Mouse (Mus musculus) midbrain, embryonic 11.5 days (tissue): Measurements from ENCODE around the gene Rere. TPM values are rescaled to one million over a fixed set of nuclear protein-coding genes. Genes with fewer than 3 reads are reported as not detected.
A peak's percentile ranks its signal among the peaks of the same experiment; 100 is the strongest.
"Not testable (repeated sequence)": the region's sequence is repeated elsewhere in the genome, so short reads cannot be mapped to it uniquely, and the experiment has no call there.

Experiments
- ATAC-seq: fragments of 200-750 bp; cut with Nextera tagmentation; 2 replicates; pipeline ENCODE4 v1.8.0; 2017; ENCODE audit warnings: moderate TSS enrichment, moderate library complexity; ENCODE audit not compliant: low FRiP score
- DNase-seq: peaks from one replicate; pipeline ENCODE4 v3.0.0; 2015; ENCODE audit warnings: low spot score; ENCODE audit errors: missing footprints
- H3K27ac ChIP-seq: fragments of 300-500 bp; sonication (generic); 2 replicates; pipeline ENCODE4 v1.5.1; 2014; ENCODE audit warnings: low read depth, low read length
- H3K27me3 ChIP-seq: fragments of 300-500 bp; sonication (generic); 2 replicates; pipeline ENCODE4 v1.6.1; 2014; ENCODE audit warnings: mild to moderate bottlenecking, low read length, moderate library complexity, mixed read lengths; ENCODE audit not compliant: control insufficient read depth, insufficient read depth
- H3K36me3 ChIP-seq: fragments of 300-500 bp; sonication (generic); 2 replicates; pipeline ENCODE4 v1.6.1; 2014; ENCODE audit warnings: mild to moderate bottlenecking, low read length, moderate library complexity, mixed read lengths; ENCODE audit not compliant: control insufficient read depth, insufficient read depth
- H3K4me1 ChIP-seq: fragments of 300-500 bp; sonication (generic); 2 replicates; pipeline ENCODE4 v1.6.1; 2014; ENCODE audit warnings: low read length; ENCODE audit not compliant: control insufficient read depth, insufficient read depth
- H3K4me2 ChIP-seq: fragments of 300-500 bp; sonication (generic); 2 replicates; pipeline ENCODE4 v1.6.1; 2014; ENCODE audit warnings: mild to moderate bottlenecking, moderate library complexity
- H3K4me3 ChIP-seq: fragments of 300-500 bp; sonication (generic); 2 replicates; pipeline ENCODE4 v1.5.1; 2014; ENCODE audit warnings: low read depth, low read length
- H3K9ac ChIP-seq: fragments of 300-500 bp; sonication (generic); 2 replicates; pipeline ENCODE4 v1.6.1; 2014; ENCODE audit warnings: low read length
- H3K9me3 ChIP-seq: fragments of 300-500 bp; sonication (generic); 2 replicates; pipeline ENCODE4 v1.6.1; 2016; ENCODE audit warnings: low read length; ENCODE audit not compliant: control insufficient read depth
- WGBS: fragments of 180-500 bp; shearing (Covaris S2); extraction: QIAGEN DNeasy Blood & Tissue Kit; methylation state at CpG from one replicate; pipeline ENCODE4 v1.1.7; 2014; 5-methylcytosine and 5-hydroxymethylcytosine counted together
- polyA plus RNA-seq: library from polyadenylated mRNA; unstranded; fragments of >200 nt; fragmentation: Nextera tagmentation; extraction: Ambion mirVana; gene quantifications from 2 replicates; pipeline ENCODE4 v1.2.1, GENCODE M21; 2014

The Rere gene
- polyA plus RNA-seq, 1 experiment from 2014 or later = 34.2 TPM

DNA sequence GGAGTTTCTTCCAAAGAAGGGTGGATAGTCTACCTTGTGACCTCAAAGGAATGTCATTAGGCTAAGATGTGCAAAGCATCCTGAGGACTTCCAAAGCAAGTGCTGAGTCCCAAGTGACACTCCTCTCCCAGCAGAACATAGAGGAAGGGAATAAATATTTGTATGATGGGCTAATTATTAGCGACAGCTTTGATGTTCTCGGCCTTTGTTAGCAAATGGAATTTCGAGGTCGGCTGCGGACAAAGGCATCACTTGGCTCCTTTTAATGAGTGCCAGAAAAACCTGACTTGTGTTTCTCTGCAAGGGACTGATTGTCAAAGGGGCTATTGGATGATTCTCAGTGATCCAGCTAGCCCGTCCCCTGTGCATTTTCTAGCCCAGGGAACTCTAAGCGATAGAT is 21.3 kb upstream of the Rere start:
- H3K4me2 ChIP-seq = no peak overlapping the region
- H3K9ac ChIP-seq = no peak overlapping the region
- ATAC-seq = no peak
- no peaks in the 10 kb centered on the region for H3K36me3 ChIP-seq
- no peak for DNase-seq
- H3K9me3 ChIP-seq = no peaks in the 10 kb centered on the region
- H3K27me3 ChIP-seq = no peaks in the 10 kb centered on the region
- no peak overlapping the region for H3K4me3 ChIP-seq
- 0 out of 2 replicates have a peak, but pooled peaks cover 4% of the 10 kb centered on the region for H3K4me1 ChIP-seq
- no peak overlapping the region for H3K27ac ChIP-seq
- WGBS = 61% methylated on average over 7 of the region's 7 CpGs

DNA sequence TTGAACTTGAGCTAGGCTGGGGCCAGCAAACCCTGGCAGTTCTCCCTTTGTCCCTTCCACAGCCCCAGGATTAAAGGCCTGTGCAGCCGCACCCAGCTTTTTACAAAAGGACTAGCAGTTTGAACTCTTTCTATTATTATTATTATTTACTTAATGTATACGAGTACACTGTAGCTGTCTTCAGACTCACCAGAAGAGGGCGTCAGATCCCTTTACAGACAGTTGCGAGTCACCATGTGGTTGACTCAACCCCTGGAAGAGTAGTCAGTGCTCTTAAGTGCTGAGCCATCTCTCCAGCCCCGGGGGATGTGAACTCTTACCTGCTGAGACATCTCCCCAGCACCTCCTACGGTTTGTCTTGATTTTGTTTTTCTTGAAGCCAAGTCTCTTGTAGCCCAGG is 20.7 kb upstream of the Rere start:
- Histone ChIP-seq H3K4me1 (0 out of 2 replicates have a peak, but pooled peaks cover 4% of the 10 kb centered on the region), H3K9ac (no peak overlapping the region), H3K36me3 (no peaks in the 10 kb centered on the region), H3K27ac (no peak overlapping the region), H3K9me3 (no peaks in the 10 kb centered on the region), H3K4me3 (no peak overlapping the region), H3K4me2 (no peak overlapping the region), H3K27me3 (no peaks in the 10 kb centered on the region)
- 33% methylated on average over 6 of the region's 6 CpGs for WGBS
- DNase-seq (peak; percentile 83), ATAC-seq (no peak)

DNA sequence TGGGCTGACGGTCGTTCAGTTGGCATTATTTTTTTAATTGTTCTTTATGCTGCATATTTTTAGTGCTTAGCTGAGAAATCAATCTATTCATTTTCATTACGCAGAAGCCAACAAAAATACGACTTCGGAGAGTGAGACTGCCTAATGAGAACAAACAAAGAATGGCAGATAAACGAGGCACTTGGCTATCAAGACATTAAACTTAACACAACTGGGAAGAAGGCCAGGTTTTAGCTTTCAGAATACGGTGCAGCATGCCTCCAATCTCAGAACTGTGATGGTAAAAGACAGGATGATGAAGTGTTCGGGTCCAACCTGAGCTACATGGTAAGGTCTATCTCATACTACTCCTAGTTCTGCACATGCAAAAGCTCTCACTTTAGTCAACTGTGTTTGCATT is 19.1 kb upstream of the Rere start:
- Histone ChIP-seq H3K27me3 (no peaks in the 10 kb centered on the region), H3K9me3 (no peaks in the 10 kb centered on the region), H3K4me2 (no peak overlapping the region), H3K27ac (no peak overlapping the region), H3K9ac (no peak overlapping the region), H3K4me3 (no peak overlapping the region), H3K4me1 (0 out of 2 replicates have a peak, but pooled peaks cover 4% of the 10 kb centered on the region), H3K36me3 (no peaks in the 10 kb centered on the region)
- ATAC-seq (no peak), DNase-seq (no peak)
- 91% methylated on average over 8 of the region's 8 CpGs for WGBS

DNA sequence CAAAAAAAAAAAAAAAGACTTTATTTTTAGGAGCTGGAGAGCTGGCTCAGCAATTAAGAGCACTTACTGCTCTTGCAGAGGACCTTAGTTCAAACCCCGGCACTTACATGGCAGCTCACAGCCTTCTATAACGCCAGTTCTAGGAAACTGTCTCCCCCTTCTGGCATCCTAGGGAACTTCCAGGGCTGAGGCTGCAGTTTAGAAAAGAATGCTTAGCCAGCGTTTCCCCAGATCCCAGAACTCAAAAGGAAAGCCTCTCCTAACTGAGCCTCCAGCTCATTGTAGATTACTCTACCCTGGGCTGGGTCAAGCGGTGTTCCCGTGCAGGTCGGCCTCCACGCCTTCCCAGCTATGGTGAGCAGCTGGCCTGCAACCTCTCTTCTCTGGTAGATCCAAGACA is 16.5 kb upstream of the Rere start:
- Histone ChIP-seq H3K4me3 (no peak overlapping the region), H3K9me3 (no peaks in the 10 kb centered on the region), H3K4me1 (peaks cover 4% of the 10 kb centered on the region; the same call in 1 of the 2 replicates), H3K9ac (no peak overlapping the region), H3K27me3 (no peaks in the 10 kb centered on the region), H3K4me2 (no peak overlapping the region), H3K27ac (no peak overlapping the region), H3K36me3 (no peaks in the 10 kb centered on the region)
- no peak for ATAC-seq
- peak; percentile 91 for DNase-seq
- 55% methylated on average over 7 of the region's 7 CpGs for WGBS

DNA sequence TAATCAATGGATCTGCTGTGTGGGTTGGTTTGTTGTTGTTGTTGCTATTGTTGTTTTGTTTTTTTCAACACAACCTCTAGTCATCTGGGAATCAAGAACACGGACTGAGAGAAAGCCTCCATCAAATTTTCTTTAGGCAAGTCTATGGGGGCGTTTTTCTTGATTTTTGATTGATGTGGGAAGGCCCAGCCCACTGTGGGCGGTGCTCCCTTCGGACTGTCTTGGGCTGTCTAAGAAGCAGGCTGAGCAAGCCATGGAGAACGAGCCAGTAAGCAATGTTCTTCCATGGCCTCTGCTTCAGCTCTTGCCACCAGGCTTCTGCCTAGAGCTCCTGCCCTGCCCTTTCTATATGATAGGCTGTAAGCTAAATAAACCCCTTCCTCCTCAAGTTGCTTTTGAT is 16.0 kb upstream of the Rere start:
- H3K36me3 ChIP-seq = no peaks in the 10 kb centered on the region
- H3K9ac ChIP-seq = no peak overlapping the region
- DNase-seq = no peak
- H3K9me3 ChIP-seq = no peaks in the 10 kb centered on the region
- H3K27ac ChIP-seq = no peak overlapping the region
- H3K4me2 ChIP-seq = no peak overlapping the region
- ATAC-seq = no peak
- 75% methylated on average over 5 of the region's 5 CpGs for WGBS
- no peaks in the 10 kb centered on the region for H3K27me3 ChIP-seq
- peaks cover under 1% of the 10 kb centered on the region; the same call in 1 of the 2 replicates for H3K4me1 ChIP-seq
- H3K4me3 ChIP-seq = no peak overlapping the region

DNA sequence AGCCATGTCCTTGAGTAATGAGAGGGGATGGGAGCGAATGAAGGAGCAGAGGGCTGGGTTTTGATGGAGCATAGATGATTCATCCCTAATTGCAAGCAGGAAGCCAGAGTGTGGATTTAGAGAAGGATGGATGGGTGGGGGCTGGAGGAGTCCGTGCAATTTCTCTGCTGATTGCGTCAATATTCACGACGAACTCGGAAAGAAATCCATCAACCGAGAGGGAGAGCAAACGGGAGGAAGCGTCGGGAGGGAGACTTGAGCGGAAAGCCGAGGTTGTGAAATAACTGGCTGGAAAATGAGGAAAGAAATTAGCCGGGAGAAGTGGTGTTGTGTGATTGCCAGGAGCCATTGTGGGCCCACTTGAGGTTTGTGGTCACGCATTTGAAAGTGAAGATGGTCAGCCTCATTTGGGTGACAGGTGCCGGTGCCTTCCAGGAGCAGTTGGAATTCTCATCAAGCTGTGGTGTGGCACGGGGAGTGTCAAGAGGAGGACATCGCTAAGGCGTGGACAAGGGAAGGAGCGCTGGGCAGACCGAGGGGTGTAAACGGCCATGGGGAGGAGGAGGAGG is 14.7 kb upstream of the Rere start:
- H3K9ac ChIP-seq = no peak overlapping the region
- ATAC-seq = no peak
- no peaks in the 10 kb centered on the region for H3K9me3 ChIP-seq
- 86% methylated on average over 21 of the region's 21 CpGs for WGBS
- H3K27me3 ChIP-seq = no peaks in the 10 kb centered on the region
- H3K36me3 ChIP-seq = no peaks in the 10 kb centered on the region
- H3K4me2 ChIP-seq = no peak overlapping the region
- no peak for DNase-seq
- H3K4me3 ChIP-seq = no peak overlapping the region
- no peak overlapping the region for H3K27ac ChIP-seq
- no peaks in the 10 kb centered on the region; the same call in 1 of the 2 replicates for H3K4me1 ChIP-seq

DNA sequence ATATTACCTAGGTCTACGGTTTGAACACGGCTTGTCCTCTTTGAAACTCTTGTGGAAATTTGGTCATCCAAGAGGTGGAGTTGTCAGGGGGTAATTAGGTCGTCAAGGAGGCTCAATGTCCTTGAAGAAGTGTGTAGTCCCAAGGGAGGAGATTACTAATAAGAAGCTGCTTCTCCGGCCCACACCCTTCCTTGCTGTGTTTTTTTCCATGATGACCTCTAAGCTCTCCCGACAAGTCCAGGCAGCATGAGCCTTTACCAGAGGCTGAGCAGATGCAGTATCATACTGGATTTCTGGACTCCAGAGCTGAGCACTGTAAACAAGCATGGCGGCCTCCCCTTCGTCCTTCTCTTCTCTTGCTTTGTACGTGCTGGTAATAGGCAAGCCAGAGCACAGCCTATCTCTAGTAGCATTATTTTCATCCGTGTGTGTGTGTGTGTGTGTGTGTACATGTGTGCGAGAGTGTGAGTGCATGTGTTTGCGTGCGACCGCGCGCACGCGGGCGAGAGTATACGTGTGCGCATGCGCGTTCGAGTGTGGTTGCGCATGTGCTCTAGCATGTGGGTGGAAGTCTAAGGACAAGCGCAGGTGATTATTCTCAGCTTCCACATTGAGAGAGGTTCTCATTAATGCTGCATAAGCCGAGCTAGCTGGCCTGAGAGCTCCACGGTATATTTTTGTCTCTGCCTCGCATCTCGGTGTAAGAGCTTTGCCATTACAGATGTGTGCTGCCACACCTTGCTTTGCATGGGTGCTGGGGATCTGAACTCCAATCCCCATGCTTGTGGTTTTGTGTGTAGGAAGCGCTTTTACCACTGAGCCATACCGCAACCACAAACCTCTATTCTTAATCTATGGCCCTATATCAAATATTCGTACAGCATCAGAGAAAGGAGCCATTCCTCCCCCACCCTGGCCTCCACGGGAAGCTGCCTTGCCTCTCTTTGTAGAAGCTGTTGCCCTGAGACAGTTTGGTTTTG is 12.5 kb upstream of the Rere start:
- WGBS = 85% methylated on average over 33 of the region's 33 CpGs
- no peaks in the 10 kb centered on the region for H3K36me3 ChIP-seq
- no peaks in the 10 kb centered on the region for H3K27me3 ChIP-seq
- H3K4me1 ChIP-seq = peaks cover 7% of the 10 kb centered on the region
- H3K4me3 ChIP-seq = no peak overlapping the region
- no peak for ATAC-seq
- no peaks in the 10 kb centered on the region for H3K9me3 ChIP-seq
- peak; percentile 75 for DNase-seq
- H3K4me2 ChIP-seq = no peak overlapping the region
- H3K27ac ChIP-seq = no peak overlapping the region
- no peak overlapping the region for H3K9ac ChIP-seq

DNA sequence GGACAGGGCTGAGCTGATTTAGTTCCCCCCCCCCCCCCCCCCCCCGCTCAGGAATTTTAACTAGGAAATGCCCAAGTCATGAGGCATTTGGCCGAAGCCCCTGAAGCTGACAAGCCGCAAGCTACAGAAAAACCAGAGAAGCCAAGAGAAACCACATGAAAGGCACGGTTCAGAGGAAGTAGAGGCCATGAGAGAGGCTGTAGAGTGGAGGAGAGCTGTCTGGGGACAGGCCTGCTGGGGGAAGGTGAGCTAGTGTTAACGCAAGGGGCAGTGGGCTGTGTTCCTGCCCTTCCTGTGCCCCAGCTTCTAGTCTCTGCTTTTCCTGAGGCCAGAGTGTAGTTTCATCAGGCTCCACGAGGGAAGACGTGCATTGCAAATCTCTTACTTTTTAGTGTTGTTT is 11.8 kb upstream of the Rere start:
- H3K4me2 ChIP-seq = no peak overlapping the region
- ATAC-seq (no peak), DNase-seq (no peak)
- no peaks in the 10 kb centered on the region for H3K27me3 ChIP-seq
- H3K9ac ChIP-seq = no peak overlapping the region
- H3K9me3 ChIP-seq = no peaks in the 10 kb centered on the region
- 63% methylated on average over 7 of the region's 7 CpGs for WGBS
- no peak overlapping the region for H3K4me3 ChIP-seq
- H3K36me3 ChIP-seq = no peaks in the 10 kb centered on the region
- H3K27ac ChIP-seq = no peak overlapping the region
- peaks cover 7% of the 10 kb centered on the region for H3K4me1 ChIP-seq

DNA sequence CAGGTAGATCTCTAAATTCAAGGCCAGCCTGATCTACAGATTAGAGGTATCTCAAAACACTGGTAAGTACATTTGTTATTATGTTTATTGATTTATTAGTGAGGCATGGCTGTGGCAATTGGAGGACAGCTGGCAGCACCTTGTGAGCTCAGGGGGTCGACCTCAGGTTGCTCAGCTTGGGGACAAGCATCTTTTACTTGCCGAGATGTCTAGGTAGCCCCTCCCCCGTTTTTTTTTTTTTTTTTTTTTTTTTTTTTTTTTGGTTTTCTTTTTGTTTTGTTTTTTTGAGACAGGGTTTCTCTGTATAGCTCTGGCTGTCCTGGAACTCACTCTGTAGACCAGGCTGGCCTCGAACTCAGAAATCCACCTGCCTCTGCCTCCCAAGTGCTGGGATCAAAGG is 10.7 kb upstream of the Rere start:
- not testable (repeated sequence) for H3K27me3 ChIP-seq, H3K27ac ChIP-seq, ATAC-seq, DNase-seq, H3K4me2 ChIP-seq, H3K36me3 ChIP-seq, H3K4me3 ChIP-seq, H3K9me3 ChIP-seq, H3K9ac ChIP-seq, H3K4me1 ChIP-seq
- 78% methylated on average over 3 of the region's 4 CpGs for WGBS
